Mouse (Mus musculus): ENCODE results near the gene Nsg2.
A peak's percentile ranks its signal among the peaks of the same experiment; 100 is the strongest.
"Not testable (repeated sequence)": the region's sequence is repeated elsewhere in the genome, so short reads cannot be mapped to it uniquely, and the experiment has no call there.

DNA sequence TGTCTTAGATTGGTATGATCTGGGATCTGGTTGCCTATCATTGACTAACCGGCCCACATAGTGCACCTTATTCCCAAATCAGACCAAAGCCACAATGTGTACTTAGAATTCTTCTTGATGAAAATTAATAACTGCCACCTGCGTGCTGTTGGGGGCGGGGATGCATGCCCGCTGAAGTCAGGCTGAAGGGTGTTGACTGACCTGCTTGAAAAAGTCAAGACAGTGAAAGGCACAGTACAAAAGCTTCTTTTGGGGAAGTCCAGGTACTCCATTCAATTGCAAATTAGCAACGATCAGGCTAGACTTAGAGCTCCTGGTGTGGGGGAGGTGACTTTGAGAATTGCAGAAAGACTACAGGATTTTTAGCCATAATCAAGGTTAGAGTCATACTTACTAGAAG is 20.2 kb upstream of the Nsg2 start:
- TF ChIP-seq CTCF (conservative IDR thresholded peaks at IDR 0.05; ENCODE audit: low read length); POU5F1 (IDR thresholded peaks at IDR 0.05; ENCODE audit: borderline replicate concordance, low read length): not testable (repeated sequence)
- peak; percentile 83 for TF ChIP-seq NANOG (IDR thresholded peaks at IDR 0.05; ENCODE audit: borderline replicate concordance, low read length)

Measured in E14TG2a.4 (cell line).